Mouse (Mus musculus) stomach, embryonic 15.5 days (tissue): ENCODE measurements around the gene Gm9733. TPM values are rescaled to one million over a fixed set of nuclear protein-coding genes. Genes with fewer than 3 reads are reported as not detected.
"Not testable (repeated sequence)": the region's sequence is repeated elsewhere in the genome, so short reads cannot be mapped to it uniquely, and the experiment has no call there.

Experiments used
- ATAC-seq: fragments of 200-750 bp; cut with Nextera tagmentation; 2 replicates; pipeline ENCODE4 v1.8.0; 2017; ENCODE audit warnings: low read depth, moderate number of reproducible peaks, moderate TSS enrichment; ENCODE audit not compliant: insufficient read depth, low FRiP score
- H3K27ac ChIP-seq: fragments of 300-500 bp; sonication (generic); 2 replicates; pipeline ENCODE4 v1.5.1; 2015; ENCODE audit warnings: mild to moderate bottlenecking, inconsistent platforms
- H3K27me3 ChIP-seq: fragments of 300-500 bp; sonication (generic); replicated peaks from 2 replicates; pipeline ENCODE4 v1.6.1; 2015; ENCODE audit warnings: inconsistent platforms
- H3K36me3 ChIP-seq: fragments of 300-500 bp; sonication (generic); 2 replicates; pipeline ENCODE4 v1.6.1; 2015; ENCODE audit warnings: inconsistent platforms
- H3K4me1 ChIP-seq: fragments of 300-500 bp; sonication (generic); 2 replicates; pipeline ENCODE4 v1.6.1; 2015; ENCODE audit warnings: inconsistent platforms
- H3K4me2 ChIP-seq: fragments of 300-500 bp; sonication (generic); 2 replicates; pipeline ENCODE4 v1.6.1; 2015; ENCODE audit warnings: mild to moderate bottlenecking, inconsistent platforms
- H3K4me3 ChIP-seq: fragments of 300-500 bp; sonication (generic); replicated peaks from 2 replicates; pipeline ENCODE4 v1.5.1; 2015; ENCODE audit warnings: inconsistent platforms
- H3K9ac ChIP-seq: fragments of 300-500 bp; sonication (generic); 2 replicates; pipeline ENCODE4 v1.6.1; 2015; ENCODE audit warnings: inconsistent platforms
- H3K9me3 ChIP-seq: fragments of 300-500 bp; sonication (generic); 2 replicates; pipeline ENCODE4 v1.6.1; 2016; ENCODE audit warnings: inconsistent platforms
- WGBS: fragments of 180-500 bp; shearing (Covaris S2); methylation state at CpG from one replicate; pipeline ENCODE4 v1.1.7; 2015; 5-methylcytosine and 5-hydroxymethylcytosine counted together
- polyA plus RNA-seq: library from polyadenylated mRNA; unstranded; fragments of >200 nt; fragmentation: Nextera tagmentation; extraction: Ambion mirVana; gene quantifications from 2 replicates; pipeline ENCODE4 v1.2.1, GENCODE M21; 2015

The Gm9733 gene
- 0.46 and 0.53 TPM in 2 replicates for polyA plus RNA-seq

DNA sequence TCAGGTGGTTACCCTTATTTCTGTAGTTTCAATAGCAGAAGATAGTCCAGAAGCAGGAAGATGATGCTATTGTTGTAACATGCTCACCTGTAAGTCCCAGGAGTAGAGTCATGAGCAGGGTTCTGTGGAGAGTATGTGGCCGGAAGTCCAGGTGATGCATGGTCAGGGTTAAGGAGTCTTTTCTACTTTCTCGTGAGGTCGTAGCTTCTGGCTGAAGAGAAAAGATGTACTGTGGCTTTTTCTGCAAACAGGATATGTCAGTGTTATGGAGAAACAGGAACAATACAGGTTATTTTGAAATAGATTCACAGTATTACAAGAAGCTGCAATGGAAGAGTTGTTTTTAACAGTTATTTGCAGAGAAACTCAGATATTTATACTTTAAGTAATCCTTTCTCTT is at the start of gene Gm9733:
Gene Gm9733, minus strand, starts transcription at position 240 of the 400 bp plus-strand sequence.
- Histone ChIP-seq H3K9ac (no peak within 1 kb of the TSS), H3K36me3 (no peaks in the 10 kb centered on the region), H3K4me2 (no peak within 1 kb of the TSS), H3K4me1 (no peaks in the 10 kb centered on the region), H3K4me3 (no peak within 1 kb of the TSS), H3K27me3 (no peaks in the 10 kb centered on the region), H3K27ac (no peak within 1 kb of the TSS), H3K9me3 (no peaks in the 10 kb centered on the region)
- WGBS: 85% methylated on average over 3 of the region's 3 CpGs
- no peak for ATAC-seq

DNA sequence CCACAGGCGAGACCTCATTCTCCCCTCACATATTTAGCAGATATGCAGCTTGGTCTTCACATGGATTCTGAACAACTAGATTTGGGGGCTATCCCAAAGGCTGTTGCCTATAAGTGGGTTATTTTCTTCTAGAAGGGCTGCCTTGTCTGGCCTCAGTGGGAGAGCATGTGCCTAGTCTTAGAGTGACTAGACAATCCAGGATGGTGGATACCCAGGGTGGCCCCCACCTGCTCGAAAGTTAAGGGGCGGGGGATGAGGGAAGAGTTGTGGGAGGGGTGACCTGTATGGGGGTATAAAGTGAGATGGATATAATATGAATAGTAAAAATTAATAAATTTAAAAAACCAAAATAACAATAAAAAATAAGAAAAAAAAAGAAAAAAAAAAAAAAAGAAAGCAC is 23.6 kb upstream of the Gm9733 start:
- not testable (repeated sequence) for H3K4me2 ChIP-seq, ATAC-seq, H3K9ac ChIP-seq, H3K4me1 ChIP-seq, H3K36me3 ChIP-seq, H3K9me3 ChIP-seq, H3K27ac ChIP-seq, H3K4me3 ChIP-seq, H3K27me3 ChIP-seq
- 72% methylated on average over 3 of the region's 3 CpGs for WGBS

DNA sequence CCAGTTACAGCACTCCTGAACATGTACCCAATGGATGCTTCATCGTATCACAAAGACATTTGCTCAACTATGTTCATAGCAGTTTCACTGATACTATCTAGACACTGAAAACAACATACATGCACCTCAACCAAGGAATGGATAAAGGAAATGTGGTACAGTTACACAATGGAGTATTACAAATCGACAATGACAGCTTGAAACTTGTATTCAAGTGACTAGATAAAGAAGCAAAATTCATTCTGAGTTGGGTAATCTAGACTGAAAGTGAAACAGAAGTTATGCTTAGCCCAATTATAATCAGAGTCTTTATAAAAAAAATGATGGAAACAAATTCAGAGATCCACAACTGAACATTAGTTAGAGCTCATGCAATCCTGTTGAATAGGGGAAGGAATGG is 18.2 kb upstream of the Gm9733 start:
- WGBS: 80% methylated on average over 1 of the region's 2 CpGs
- not testable (repeated sequence) for H3K27me3 ChIP-seq, H3K9me3 ChIP-seq, H3K4me3 ChIP-seq, H3K4me1 ChIP-seq, H3K4me2 ChIP-seq, H3K27ac ChIP-seq, H3K36me3 ChIP-seq, ATAC-seq, H3K9ac ChIP-seq

DNA sequence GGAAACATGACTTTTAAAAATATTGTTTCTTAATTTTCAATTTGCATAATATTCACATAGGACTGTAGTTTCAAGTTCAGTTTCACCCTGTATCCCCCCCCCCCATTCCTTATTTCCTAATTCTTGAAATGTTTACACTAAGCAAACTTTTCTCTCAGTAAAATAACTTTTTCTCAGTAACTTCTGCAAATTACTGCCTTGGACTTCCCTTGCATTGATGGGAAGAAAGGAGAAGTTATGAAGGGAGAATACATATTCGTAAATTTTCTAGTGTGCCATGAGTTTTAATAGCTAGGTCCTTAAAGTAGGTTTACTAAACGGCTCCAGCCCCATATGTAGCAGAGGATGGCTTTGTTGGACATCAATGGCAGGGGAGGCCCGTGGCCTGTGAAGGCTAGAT is 13.5 kb upstream of the Gm9733 start:
- ATAC-seq, H3K36me3 ChIP-seq, H3K9ac ChIP-seq, H3K27ac ChIP-seq, H3K4me3 ChIP-seq, H3K4me2 ChIP-seq, H3K27me3 ChIP-seq, H3K9me3 ChIP-seq, H3K4me1 ChIP-seq: not testable (repeated sequence)
- 62% methylated on average over 3 of the region's 3 CpGs for WGBS

DNA sequence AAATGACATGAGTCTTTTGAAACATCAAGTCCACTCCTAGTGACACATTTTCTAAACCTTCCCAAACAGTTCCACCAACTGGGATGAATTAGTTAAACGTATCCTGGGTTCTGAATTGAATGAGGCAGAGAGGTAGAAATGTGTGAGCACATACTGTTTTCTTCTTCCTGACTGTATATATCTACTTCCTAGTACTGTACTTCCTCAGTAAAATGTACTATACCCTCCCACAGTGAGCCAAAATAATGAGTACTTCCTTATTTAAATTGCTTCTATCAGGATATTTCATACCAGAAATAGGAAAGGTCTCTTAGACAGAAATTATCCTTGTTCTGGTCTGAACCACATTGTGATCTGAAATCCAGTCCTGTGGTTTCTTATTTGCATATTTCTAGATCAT is 8.2 kb upstream of the Gm9733 start:
- no peak for ATAC-seq
- Histone ChIP-seq H3K36me3 (no peaks in the 10 kb centered on the region), H3K4me3 (no peak overlapping the region), H3K9ac (no peak overlapping the region), H3K27ac (no peak overlapping the region), H3K9me3 (no peaks in the 10 kb centered on the region), H3K4me2 (no peak overlapping the region), H3K4me1 (no peaks in the 10 kb centered on the region), H3K27me3 (no peaks in the 10 kb centered on the region)
- WGBS: 68% methylated on average over 1 of the region's 1 CpGs

DNA sequence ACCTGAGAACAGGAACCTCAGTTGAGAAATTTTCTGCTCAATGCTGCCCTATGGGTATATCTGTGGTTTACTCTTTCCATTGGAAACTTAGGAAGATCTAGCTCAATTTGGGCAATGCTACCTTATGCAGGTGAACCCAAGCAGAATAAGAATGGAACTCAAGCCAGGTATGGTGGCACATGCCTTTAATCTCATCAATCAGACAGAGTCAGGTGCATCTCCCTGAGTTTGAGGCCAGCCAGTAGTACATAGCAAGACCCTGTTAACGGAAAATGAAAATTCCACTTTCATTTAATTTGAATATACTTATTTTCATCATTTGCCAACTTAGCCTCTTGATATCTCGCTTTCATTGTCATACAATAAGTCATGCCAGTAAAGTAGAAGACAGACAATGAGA is 2.1 kb upstream of the Gm9733 start:
- Histone ChIP-seq H3K9me3 (no peaks in the 10 kb centered on the region), H3K9ac (no peak overlapping the region), H3K4me2 (no peak overlapping the region), H3K36me3 (no peaks in the 10 kb centered on the region), H3K27ac (no peak overlapping the region), H3K27me3 (no peaks in the 10 kb centered on the region), H3K4me3 (no peak overlapping the region), H3K4me1 (no peaks in the 10 kb centered on the region)
- WGBS: 66% methylated on average over 2 of the region's 2 CpGs
- no peak for ATAC-seq

DNA sequence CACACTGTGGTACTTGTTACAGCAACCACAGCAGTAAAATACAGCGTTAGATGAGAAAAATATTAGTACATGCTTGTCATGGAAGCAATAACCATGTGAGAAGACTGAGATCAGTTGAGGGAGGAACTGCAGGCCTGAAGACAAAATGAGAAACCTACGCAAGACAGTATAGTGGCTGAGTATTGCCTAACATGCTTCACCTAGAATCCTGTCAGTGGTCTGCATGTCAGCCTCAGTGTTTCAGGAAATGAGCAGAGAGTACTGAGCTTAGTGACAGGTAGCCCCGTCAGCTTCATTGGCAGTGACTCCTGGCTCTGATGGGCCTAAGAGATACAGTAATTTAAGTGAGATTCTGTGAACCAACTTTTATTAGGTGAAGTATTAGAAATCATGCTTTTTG is 557 bp downstream of the Gm9733 start:
- Histone ChIP-seq H3K27me3 (no peaks in the 10 kb centered on the region), H3K36me3 (no peaks in the 10 kb centered on the region), H3K4me2 (no peak overlapping the region), H3K9ac (no peak overlapping the region), H3K4me3 (no peak overlapping the region), H3K4me1 (no peaks in the 10 kb centered on the region), H3K27ac (no peak overlapping the region), H3K9me3 (no peaks in the 10 kb centered on the region)
- WGBS: 70% methylated on average over 3 of the region's 3 CpGs
- no peak for ATAC-seq

DNA sequence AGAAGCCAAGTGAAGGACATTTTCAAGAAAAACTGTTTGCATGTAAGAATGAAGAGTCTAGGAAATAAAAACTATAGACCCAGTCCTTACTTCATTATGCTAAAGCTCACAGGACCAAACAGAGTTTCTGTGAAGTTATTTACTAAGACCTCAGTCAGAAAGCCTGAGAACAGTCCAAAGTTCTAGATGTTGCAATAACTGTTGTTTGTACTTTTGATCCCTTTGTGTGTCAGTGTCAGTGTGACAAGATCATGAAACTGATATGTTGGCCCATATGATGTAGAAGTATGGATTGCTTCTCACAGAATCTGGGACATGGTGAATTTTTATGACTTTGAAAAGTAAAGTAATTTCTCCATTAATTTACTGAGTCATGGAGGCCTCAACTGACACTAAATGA is 2.6 kb downstream of the Gm9733 start:
- Histone ChIP-seq H3K36me3 (no peaks in the 10 kb centered on the region), H3K9ac (no peak overlapping the region), H3K4me1 (no peaks in the 10 kb centered on the region), H3K27ac (no peak overlapping the region), H3K4me2 (no peak overlapping the region), H3K27me3 (no peaks in the 10 kb centered on the region), H3K4me3 (no peak overlapping the region), H3K9me3 (no peaks in the 10 kb centered on the region)
- no peak for ATAC-seq

DNA sequence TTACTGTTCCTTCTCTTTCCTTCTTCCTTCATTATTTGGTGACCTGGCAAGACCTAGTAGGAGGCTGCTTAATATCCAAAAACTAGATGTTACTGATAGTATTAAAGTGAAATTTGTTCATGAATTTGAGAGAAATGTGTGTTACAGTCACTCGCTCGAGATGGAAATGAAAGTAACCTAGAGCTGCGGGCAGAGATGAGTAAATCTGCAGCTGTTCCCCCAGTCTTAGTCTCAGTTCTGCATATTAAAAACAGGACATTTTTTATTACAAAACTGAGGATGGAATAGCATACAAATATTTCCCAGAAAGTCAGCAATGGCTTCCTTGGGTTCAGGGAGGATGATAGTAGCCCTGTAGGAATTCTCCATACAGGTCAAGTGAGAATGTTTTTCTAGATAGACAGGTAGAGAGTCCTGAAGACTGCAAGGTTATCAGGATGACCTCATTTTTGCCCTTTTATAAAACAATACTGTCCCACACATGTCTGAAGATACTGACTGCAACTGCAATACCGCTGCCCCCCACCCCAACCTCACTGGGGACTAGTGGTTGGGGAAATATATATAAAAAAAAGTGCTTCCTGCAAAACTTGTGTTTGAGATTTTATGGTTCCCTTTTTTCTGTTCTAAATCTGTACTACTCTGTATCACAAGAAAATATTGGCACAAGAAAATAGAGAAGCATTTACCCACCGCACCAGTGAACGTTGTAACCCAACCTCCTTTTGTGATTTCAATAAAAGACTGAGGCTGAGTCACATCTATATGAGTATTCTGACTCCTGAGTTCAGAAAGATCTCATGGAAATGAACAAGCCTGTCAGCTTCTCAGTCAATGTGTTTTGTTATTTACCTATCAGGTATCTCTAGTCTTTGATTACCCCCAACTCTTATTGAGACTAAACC is 47.4 kb downstream of the Gm9733 start:
- Histone ChIP-seq H3K4me2 (no peak overlapping the region), H3K27ac (no peak overlapping the region), H3K36me3 (no peaks in the 10 kb centered on the region), H3K4me3 (no peak overlapping the region), H3K27me3 (no peaks in the 10 kb centered on the region), H3K4me1 (no peaks in the 10 kb centered on the region), H3K9me3 (no peaks in the 10 kb centered on the region), H3K9ac (no peak overlapping the region)
- ATAC-seq: no peak
- WGBS: 85% methylated on average over 6 of the region's 6 CpGs

DNA sequence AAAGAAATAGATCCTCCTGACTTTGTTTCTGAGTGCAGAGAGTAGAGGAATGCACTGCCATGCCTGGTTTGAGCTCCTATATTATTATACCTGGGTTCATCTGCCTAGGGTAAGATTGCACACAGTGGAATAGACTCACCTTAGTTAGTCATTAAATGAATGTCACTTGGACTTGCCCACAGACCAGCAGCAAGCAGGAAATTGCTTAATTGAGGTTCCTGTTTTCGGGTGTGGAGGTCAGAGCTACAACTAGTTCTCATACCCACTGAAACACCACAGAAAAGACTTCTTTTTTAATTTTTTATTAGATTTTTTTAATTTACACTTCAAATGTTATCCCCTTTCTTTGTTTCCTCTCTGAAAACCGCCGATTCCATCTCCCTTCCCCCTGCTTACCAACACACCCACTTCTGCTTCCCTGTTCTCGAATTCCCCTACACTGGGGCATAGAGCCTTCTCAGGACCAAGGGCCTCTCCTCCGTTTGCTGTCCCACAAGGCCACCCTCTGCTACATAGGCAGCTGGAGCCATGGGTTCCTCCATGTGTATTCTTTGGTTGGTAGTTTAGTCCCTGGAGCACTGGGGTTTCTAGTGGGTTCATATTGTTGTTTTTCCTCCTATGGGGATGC is 56.1 kb downstream of the Gm9733 start:
- ATAC-seq: no peak
- Histone ChIP-seq H3K9ac (no peak overlapping the region), H3K27me3 (no peaks in the 10 kb centered on the region), H3K4me3 (no peak overlapping the region), H3K4me2 (no peak overlapping the region), H3K36me3 (no peaks in the 10 kb centered on the region), H3K27ac (no peak overlapping the region), H3K4me1 (no peaks in the 10 kb centered on the region), H3K9me3 (no peaks in the 10 kb centered on the region)
- 72% methylated on average over 5 of the region's 5 CpGs for WGBS

GRCm38 (mm10) chr3:15264450-15264849 is 67.7 kb downstream of the Gm9733 start:
- Histone ChIP-seq H3K27me3 (no peaks in the 10 kb centered on the region), H3K4me2 (no peak overlapping the region), H3K27ac (no peak overlapping the region), H3K36me3 (no peaks in the 10 kb centered on the region), H3K9me3 (no peaks in the 10 kb centered on the region), H3K4me1 (no peaks in the 10 kb centered on the region), H3K9ac (no peak overlapping the region), H3K4me3 (no peak overlapping the region)
- WGBS: 7% methylated on average over 3 of the region's 3 CpGs
- ATAC-seq: no peak

- no peak for ATAC-seq
- Histone ChIP-seq H3K36me3 (no peaks in the 10 kb centered on the region), H3K27me3 (no peaks in the 10 kb centered on the region), H3K4me3 (no peak overlapping the region), H3K9ac (no peak overlapping the region), H3K27ac (no peak overlapping the region), H3K4me1 (no peaks in the 10 kb centered on the region), H3K9me3 (no peaks in the 10 kb centered on the region), H3K4me2 (no peak overlapping the region)
- WGBS: 79% methylated on average over 6 of the region's 6 CpGs
These were observed 76.4 kb downstream of the Gm9733 start for GRCm38 (mm10) chr3:15255726-15256125.
